Mouse (Mus musculus) lung, adult 2 months (tissue): ENCODE results near the gene Hsd17b14. TPM values are rescaled to one million over a fixed set of nuclear protein-coding genes. Genes with fewer than 3 reads are reported as not detected.

Source experiments
- DNase-seq: peaks from one replicate; pipeline ENCODE4 v3.0.0; 2022
- H3K4me1 ChIP-seq: fragments of 200-500 bp; 2 replicates; pipeline ENCODE4 v1.6.1; 2011; ENCODE audit warnings: low read length; ENCODE audit not compliant: control insufficient read depth, insufficient read depth
- H3K4me3 ChIP-seq: fragments of 200-500 bp; replicated peaks from 2 replicates; pipeline ENCODE3; 2011; ENCODE audit warnings: low read depth, mild to moderate bottlenecking, control low read depth, low read length; ENCODE audit errors: extremely low read depth
- CTCF ChIP-seq: fragments of 200-500 bp; IDR thresholded peaks from 2 replicates; pipeline ENCODE4 v1.5.1; 2011; ENCODE audit warnings: mild to moderate bottlenecking, low read length, control low read depth; ENCODE audit not compliant: insufficient read depth
- POLR2A ChIP-seq: fragments of 200-500 bp; IDR thresholded peaks from 2 replicates; pipeline ENCODE4 v1.6.1; 2011; ENCODE audit warnings: low read depth, mild to moderate bottlenecking, control low read depth, low read length, borderline replicate concordance; ENCODE audit errors: extremely low read depth
- WGBS: fragments of 180-500 bp; shearing (Covaris S2); methylation state at CpG from one replicate; pipeline ENCODE4 v1.1.7; 2018; 5-methylcytosine and 5-hydroxymethylcytosine counted together
- polyA plus RNA-seq: library from polyadenylated mRNA; depleted of rRNA; stranded (reverse); fragments of >200 nt; gene quantifications from 2 replicates; pipeline ENCODE4 v1.2.3, GENCODE M21; 2012

The Hsd17b14 gene
- polyA plus RNA-seq, 1 experiment, result 3.0 TPM

DNA sequence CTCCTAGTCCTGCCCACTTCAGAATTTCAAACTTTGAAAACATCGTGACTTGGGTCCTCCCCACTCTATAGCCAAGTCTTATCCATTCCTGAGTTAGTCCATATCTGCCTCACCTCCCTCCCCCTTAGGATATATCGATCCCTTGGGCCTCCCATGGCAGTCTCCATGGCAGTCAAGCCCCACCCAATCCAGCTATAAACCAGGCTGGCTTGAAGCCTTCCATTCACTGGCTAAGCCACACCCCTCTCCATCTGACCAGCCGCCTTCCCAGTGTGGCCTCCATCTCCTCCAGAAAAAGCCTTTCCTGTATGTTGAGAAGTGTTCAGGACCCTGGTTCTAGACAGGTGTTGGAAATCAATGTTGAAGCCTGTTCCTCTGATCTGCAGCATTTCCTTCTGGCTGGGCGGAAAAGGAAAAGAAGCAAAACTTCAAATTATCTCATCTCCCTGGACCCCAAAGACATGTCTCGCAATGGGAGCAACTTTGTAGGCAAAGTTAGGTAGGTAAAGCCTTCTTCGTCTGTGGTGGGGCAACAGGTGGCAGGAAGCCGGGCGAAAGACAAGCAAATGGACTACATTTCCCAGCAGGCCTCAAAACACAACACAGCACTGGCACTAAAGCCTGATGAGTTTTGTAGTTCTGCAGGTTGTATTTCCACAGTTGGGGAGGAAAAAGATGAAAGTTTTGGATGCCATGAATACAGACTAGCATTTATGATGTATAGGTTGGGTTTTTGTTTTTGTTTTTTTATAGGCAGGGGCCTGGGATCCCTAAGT lies 35.2 kb upstream of the Hsd17b14 start:
- Histone ChIP-seq H3K4me1 (peaks cover 12% of the 10 kb centered on the region), H3K4me3 (no peak overlapping the region)
- DNase-seq, result no peak
- WGBS, result 69% methylated on average over 8 of the region's 8 CpGs
- no peak for TF ChIP-seq CTCF
- TF ChIP-seq POLR2A, result no peak

GRCm38 (mm10) chr7:45520605-45521004 lies 34.1 kb upstream of the Hsd17b14 start:
- TF ChIP-seq CTCF, result no peak
- no peak for TF ChIP-seq POLR2A
- Histone ChIP-seq H3K4me3 (no peak overlapping the region), H3K4me1 (peaks cover 18% of the 10 kb centered on the region)
- no peak for DNase-seq
- WGBS, result 91% methylated on average over 7 of the region's 7 CpGs

GRCm38 (mm10) chr7:45521728-45522184 lies 32.9 kb upstream of the Hsd17b14 start:
- Histone ChIP-seq H3K4me3 (peak overlapping the region; percentile 62), H3K4me1 (peaks cover 18% of the 10 kb centered on the region)
- DNase-seq, result peak; percentile 85
- WGBS, result under 1% methylated on average over 28 of the region's 28 CpGs
- TF ChIP-seq POLR2A (peak; percentile 69; the same call in 1 of the 2 replicates), CTCF (no peak)

DNA sequence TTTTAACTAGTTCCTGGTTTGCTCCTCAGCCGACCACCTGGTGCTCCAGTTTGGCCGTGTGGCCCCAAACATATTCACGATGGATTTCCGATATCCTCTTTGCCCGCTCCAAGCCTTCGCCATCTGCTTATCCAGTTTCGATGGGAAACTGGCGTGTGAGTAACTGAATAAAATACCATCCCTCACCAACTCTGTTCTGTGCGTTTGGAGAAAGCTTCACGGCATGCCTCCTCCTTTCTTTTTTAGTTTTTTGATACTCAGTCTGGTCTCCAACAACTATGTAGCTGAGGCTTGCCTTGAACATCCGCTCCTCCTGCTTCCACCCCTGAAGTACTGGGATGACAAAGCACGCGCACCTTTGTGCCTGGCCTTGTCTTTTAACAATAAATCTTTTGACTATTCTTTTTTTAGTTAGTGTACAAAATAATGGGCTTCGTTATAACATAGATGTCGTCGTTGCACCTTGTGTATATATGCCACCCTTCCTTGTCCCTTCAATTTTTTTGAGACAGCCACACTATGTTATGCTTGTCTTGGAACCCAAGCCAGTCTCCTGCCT lies 32.4 kb upstream of the Hsd17b14 start:
- DNase-seq, result no peak
- H3K4me1 ChIP-seq, result peaks cover 18% of the 10 kb centered on the region
- 58% methylated on average over 16 of the region's 16 CpGs for WGBS
- peak overlapping the region; percentile 62 for H3K4me3 ChIP-seq
- no peak for TF ChIP-seq POLR2A
- TF ChIP-seq CTCF, result no peak

DNA sequence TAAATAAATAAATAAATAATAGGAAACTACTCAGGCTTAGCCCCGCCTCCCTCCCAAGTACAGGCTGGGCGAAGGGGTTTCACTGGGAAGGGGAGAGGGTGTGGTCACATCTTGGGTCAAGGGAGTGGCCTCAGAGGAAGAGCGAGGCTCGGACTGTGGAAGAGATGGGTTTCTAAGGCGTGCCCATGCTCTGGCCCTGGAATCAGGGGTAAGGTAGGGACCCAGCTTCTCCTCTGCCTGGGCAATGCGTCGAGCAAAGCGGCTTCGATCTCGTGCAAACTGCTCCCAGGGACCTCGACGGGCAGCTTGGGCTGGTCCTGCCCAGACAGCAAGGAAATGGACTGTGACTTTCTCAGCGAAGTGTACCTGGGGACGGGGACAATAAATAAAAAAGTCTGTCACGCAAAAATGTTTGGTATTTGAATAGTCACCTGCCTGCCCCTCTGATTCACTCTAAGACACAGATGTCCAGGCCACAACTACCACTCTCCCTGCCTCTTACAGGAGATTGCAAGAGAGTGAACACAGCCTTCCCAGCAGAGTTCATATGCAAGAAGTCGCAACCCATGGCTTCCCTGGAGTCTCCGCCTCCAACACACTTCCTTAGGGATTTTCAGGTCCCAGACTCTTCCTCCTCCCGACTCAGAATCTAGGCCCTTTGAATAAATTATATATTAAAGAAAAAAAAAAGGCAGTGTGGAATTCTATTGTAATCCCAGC lies 31.6 kb upstream of the Hsd17b14 start:
- WGBS, result 58% methylated on average over 18 of the region's 18 CpGs
- TF ChIP-seq CTCF (no peak), POLR2A (0 out of 2 replicates have a peak, but pooled peaks have one; percentile 7)
- H3K4me1 ChIP-seq, result peaks cover 18% of the 10 kb centered on the region
- peak overlapping the region; percentile 19 for H3K4me3 ChIP-seq
- DNase-seq, result no peak

GRCm38 (mm10) chr7:45523678-45524170 lies 31.0 kb upstream of the Hsd17b14 start:
- WGBS, result 62% methylated on average over 13 of the region's 13 CpGs
- TF ChIP-seq CTCF (no peak), POLR2A (0 out of 2 replicates have a peak, but pooled peaks have one; percentile 4)
- Histone ChIP-seq H3K4me3 (peak overlapping the region; percentile 22), H3K4me1 (peaks cover 18% of the 10 kb centered on the region)
- no peak for DNase-seq

- WGBS, result 12% methylated on average over 12 of the region's 12 CpGs
- H3K4me1 ChIP-seq, result peaks cover 18% of the 10 kb centered on the region
- DNase-seq, result peak; percentile 33
- TF ChIP-seq CTCF (no peak), POLR2A (peak; percentile 45; the same call in 1 of the 2 replicates)
- peak overlapping the region; percentile 94 for H3K4me3 ChIP-seq
These were observed 29.7 kb upstream of the Hsd17b14 start for GRCm38 (mm10) chr7:45524841-45525621.

DNA sequence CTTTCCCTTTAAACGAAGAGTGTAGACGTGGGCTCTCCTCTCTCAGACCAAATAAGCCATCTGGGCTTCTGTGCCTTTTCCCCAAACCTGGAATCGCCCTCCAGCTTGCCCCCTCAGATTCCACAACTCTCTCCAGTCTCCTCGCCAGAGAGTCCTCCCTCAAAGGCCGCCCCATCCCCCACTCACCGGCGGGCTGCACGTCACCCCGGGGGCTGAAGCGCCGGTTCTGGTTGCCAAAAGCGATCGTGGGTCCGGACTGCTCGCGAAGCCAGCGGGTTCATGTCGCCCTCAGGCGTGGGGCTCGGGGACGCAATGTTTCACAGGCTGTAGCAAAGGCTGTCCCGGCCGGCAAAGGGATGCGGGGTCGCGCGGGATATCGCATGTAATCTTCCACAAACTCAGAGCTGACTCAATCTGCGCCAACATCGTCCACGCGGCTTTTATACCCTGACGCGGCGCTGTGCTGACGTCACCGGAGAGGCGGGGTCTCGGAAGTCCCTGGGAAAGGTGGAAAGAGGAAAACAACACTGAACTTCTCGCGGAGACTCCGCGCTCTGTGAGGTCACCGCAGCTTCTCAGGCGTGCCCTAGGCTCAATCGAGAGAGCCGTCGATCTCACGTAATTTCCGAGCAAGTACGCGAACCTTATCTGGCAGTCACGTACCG lies 28.8 kb upstream of the Hsd17b14 start, which contains the start of the genes Ppp1r15a and Plekha4:
Gene Ppp1r15a, minus strand, starts transcription at position 460 of the 665 bp plus-strand sequence.
Gene Plekha4, plus strand, starts transcription at position 522 of the 665 bp plus-strand sequence.
- peaks cover 18% of the 10 kb centered on the region for H3K4me1 ChIP-seq
- DNase-seq, result peak; percentile 99
- under 1% methylated on average over 54 of the region's 54 CpGs for WGBS

More for the DNA sequence above, 28.8 kb upstream of the Hsd17b14 start, which contains the start of the genes Ppp1r15a and Plekha4:
- peak within 1 kb of the TSS; percentile 94 for H3K4me3 ChIP-seq
- TF ChIP-seq CTCF, result no peak
- TF ChIP-seq POLR2A, result peak; percentile 98
